Mouse (Mus musculus): ENCODE measurements at regions not wholly inside any gene's neighbourhood (a gene's known extent, or its start where the extent isn't known, plus 50 kb on each side); places are given as distances from the start of the nearest gene placed in this dataset.
A peak's percentile ranks its signal among the peaks of the same experiment; 100 is the strongest.
"Not testable (repeated sequence)": the region's sequence is repeated elsewhere in the genome, so short reads cannot be mapped to it uniquely, and the experiment has no call there.

- intact Hi-C loops (cut with DNase I): no loop called here
These were observed 178.2 kb downstream of the Enc1 start for GRCm38 (mm10) chr13:97419100-97419499.

GRCm38 (mm10) chr13:97418681-97419080, 177.8 kb downstream of the Enc1 start:
- intact Hi-C loops (cut with DNase I): no loop called here

More at GRCm38 (mm10) chr13:97419100-97419499, 178.2 kb downstream of the Enc1 start:
- DNase-seq (ENCODE audit: low spot score in 2 of 2): no peak

GRCm38 (mm10) chr13:97418081-97418480, 177.2 kb downstream of the Enc1 start:
- intact Hi-C loops (cut with DNase I): no loop called here
- DNase-seq (ENCODE audit: low spot score in 2 of 2): peak in 1 of 2 experiments; percentile 66

More at GRCm38 (mm10) chr13:97418681-97419080, 177.8 kb downstream of the Enc1 start:
- DNase-seq (ENCODE audit: low spot score in 2 of 2): no peak

- intact Hi-C loops (cut with DNase I): no loop called here
- DNase-seq (ENCODE audit: low spot score in 2 of 2): peak in 1 of 2 experiments; percentile 32
These were observed 175.2 kb downstream of the Enc1 start for GRCm38 (mm10) chr13:97415927-97416709.

DNA sequence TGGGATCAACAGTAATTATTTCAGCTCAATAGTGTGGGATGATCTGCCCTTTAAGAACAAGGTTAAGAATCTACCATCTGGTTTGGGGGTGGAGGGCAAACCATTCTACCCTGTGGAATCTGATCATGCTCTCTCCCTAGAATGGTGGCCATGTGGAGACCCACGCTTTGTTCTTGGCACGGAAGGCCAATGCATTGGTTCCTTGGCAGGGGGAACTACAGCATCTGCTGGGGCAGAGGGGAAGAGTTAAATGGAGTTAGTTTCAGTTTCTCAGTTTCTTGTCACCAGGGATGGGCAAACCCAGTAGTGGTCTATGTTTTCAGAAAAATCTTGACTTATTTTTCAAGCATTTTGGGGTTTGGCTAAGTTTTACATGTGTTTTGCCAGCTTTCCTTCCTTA, 174.5 kb downstream of the Enc1 start:
- no peak for DNase-seq (ENCODE audit: low spot score in 2 of 2)
- intact Hi-C loops (cut with DNase I): no loop called here

DNA sequence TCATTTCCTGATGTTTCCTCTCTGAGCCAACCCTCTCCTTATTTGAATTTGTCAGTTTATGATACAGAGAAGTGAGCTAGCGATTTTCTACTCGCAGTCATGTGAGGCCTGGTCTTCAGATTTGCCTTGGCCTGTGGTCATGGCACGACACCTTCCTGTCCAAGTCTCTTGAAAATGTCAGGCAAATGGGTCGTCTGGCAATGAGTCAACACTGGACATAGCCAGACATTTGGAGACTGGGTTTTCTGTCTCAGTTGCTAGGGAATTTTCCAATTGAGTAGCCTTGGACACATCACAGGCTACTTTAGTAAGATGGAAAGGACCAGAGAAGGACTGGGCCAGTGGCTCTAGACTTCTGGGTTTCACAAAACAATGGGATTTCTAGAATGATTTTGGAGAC, 171.2 kb downstream of the Enc1 start:
- intact Hi-C loops (cut with DNase I): no loop called here
- no peak for DNase-seq (ENCODE audit: low spot score in 2 of 2)

DNA sequence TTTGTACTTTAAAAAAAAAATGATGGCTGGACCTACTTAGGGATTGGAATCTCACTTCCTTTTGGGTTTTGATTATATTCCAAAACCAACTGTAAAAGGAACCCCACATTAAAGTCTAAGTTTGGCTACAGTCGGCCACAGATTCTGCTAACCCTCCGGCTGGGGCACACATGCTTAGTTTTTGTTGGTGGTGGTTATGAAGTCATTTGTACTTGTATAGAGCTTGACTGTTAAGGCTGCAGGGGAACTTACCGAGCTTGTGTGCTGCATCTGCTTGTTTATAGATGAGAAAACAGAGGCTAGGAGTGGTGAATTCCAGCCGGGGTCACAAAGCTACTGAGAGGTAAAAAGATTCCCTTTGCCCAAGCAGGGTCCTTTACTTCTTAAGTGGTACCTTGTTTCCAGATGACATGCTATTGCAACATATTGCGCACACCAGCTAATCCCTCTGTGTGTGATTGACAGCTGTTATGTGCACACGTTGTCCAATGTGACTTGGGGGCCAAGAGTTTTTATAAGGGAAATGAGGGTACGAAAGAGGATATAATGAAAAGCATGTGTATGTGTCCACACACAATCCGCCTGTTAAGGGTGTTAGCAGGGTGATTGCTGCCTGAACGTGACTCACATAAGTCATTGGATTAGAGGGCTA, 169.8 kb downstream of the Enc1 start:
- intact Hi-C loops (cut with DNase I): no loop called here
- DNase-seq (ENCODE audit: low spot score in 2 of 2): no peak

DNA sequence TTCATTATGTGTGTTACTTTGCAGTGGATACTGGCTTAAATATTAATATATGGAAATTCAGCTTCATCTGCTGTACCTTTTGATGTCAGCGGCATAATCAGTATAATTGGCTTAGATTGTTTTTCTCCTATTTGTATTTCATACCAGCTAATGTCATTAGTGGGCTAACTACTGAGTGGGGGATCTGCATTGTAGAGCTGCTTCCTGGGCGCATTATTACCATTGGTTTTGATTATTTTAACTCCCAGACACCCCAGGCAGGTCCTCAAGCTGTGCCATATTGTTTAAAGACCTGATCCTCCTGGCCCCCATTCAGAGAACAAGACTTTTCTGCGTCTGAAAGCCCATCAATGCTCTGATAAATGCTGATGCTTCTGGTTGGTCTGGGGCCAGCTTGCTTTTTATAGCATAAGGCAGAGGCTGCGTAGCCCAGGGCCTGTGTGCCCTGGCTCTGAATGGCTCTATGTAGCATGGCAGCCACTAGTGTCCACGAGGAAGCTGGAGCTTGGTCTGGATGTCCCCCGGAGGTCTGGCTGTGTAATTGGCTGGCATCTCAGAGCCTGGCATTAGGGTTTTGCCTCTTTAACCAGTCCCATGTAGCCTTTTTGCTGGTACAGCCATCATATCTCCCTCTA, 169.1 kb downstream of the Enc1 start:
- no peak for DNase-seq (ENCODE audit: low spot score in 2 of 2)
- intact Hi-C loops (cut with DNase I): no loop called here

- no peak for DNase-seq (ENCODE audit: low spot score in 2 of 2)
- intact Hi-C loops (cut with DNase I): no loop called here
These were observed 168.4 kb downstream of the Enc1 start for GRCm38 (mm10) chr13:97409291-97409780.

GRCm38 (mm10) chr13:97408414-97409290, 167.7 kb downstream of the Enc1 start:
- intact Hi-C loops (cut with DNase I): no loop called here
- DNase-seq (ENCODE audit: low spot score in 2 of 2): no peak

- no peak for DNase-seq (ENCODE audit: low spot score in 2 of 2)
- intact Hi-C loops (cut with DNase I): no loop called here
These were observed 166.9 kb downstream of the Enc1 start for GRCm38 (mm10) chr13:97407773-97408172.

DNA sequence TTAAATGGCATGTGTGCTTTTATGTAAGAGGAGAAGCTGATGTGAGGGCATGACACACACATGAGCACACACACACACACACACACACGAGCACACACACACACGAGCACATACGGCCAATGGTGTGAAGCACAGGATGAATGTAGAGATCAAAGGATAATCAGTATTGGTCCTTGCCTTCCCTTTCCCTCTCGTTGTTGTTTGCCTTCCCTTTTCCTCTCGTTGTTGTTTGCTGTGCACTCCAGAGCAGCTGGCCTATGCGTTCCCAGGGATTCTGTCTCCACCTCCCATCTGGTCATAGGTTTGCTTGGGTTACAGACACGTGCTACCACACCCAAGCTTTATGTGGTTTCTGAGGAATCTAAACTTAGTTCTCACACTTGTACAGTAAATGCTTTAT, 165.8 kb downstream of the Enc1 start:
- peak in 1 of 2 experiments; percentile 27 for DNase-seq (ENCODE audit: low spot score in 2 of 2)

GRCm38 (mm10) chr13:97402164-97402761, 161.4 kb downstream of the Enc1 start:
- intact Hi-C loops (cut with DNase I): no loop called here
- no peak for DNase-seq (ENCODE audit: low spot score in 2 of 2)

More for the DNA sequence above, 165.8 kb downstream of the Enc1 start:
- intact Hi-C loops (cut with DNase I): no loop called here

DNA sequence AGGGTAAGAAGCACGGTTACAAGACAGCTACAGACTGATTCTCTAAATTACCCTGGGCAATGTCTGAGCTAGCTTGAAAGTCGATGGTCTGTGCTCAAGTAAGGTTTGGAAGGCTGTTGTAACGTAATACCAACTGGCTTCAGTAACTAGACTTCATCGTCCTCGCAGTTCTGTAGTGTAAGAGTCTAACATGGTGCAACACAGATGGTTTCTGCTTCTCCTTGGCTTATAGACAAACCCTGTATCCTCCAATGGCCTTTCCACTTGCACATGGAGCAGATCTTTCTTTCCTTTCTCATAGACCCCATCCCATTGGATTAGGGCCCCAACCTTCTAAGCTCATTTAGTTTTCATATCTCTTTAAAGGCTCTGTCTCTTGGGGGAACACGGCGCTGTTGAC, 160.7 kb downstream of the Enc1 start:
- intact Hi-C loops (cut with DNase I): no loop called here
- DNase-seq (ENCODE audit: low spot score in 2 of 2): no peak

- intact Hi-C loops (cut with DNase I): loop anchor here (10.0 kb wide), 1 partner anchor 517 kb away; no protein-coding TSS in a partner anchor
- no peak for DNase-seq (ENCODE audit: low spot score in 2 of 2)
These were observed 157.1 kb downstream of the Enc1 start for GRCm38 (mm10) chr13:97398041-97398440.

DNA sequence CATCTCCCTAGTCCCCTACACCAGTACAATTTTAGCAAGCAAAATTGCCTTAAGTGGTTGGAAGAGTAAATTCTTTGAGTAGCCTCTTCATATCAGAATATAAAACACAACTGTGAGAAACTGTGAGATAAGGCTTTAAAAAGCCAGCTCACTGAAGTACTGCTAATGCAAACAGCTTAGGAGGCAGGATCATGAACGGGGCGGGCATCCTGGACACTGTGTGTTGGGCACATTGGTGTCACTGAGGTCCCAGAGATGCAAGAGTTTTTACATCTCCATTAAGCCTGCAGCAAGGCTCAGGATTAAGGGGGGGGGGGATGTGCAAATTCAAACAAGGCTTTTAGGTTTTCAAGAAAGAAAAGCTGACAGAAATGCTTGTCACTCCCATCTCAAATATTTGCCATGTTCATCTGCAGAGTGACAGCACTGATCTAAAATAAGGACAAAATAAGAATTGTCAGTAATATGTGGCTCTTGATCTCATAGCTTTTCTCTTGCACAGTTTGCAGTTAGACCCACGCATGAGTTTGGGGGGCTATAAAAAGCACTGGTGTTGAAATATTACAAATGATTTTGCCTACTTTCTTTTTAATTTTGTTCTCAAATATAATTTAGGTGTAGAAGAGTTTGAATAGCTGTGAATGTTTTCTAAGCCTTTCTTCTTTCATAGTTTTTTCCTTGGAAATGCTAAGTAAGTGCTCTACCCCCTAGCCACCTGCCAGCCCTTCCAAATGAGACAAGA, 156.2 kb downstream of the Enc1 start:
- intact Hi-C loops (cut with DNase I): loop anchor here (10.0 kb wide), 1 partner anchor 518 kb away; no protein-coding TSS in a partner anchor
- DNase-seq (ENCODE audit: low spot score in 2 of 2): peak in 1 of 2 experiments; percentile 67

DNA sequence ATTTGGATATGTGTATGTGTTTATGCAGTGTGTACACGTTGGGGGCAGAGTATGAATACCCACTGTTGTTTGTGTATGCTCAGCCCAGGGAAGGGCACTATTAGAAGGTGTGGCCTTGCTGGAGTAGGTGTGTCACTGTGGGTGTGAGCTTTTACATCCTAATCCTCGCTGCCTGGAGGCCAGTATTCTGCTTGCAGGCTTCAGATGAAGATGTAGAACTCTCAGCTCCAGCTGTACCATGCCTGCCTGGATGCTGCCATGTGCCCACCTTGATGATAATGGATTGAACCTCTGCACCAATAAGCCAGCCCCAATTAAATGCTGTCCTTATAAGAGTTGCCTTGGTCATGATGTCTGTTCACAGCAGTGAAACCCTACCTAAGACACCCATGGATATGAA, 155.4 kb downstream of the Enc1 start:
- not testable (repeated sequence) for DNase-seq (ENCODE audit: low spot score in 2 of 2)
- intact Hi-C loops (cut with DNase I): loop anchor here (10.0 kb wide), 1 partner anchor 519 kb away; no protein-coding TSS in a partner anchor

Data from left cerebral cortex, postnatal 25 days (tissue).